Mouse (Mus musculus) erythroblast, embryonic 14.5 days (primary cell): ENCODE measurements around the gene Cnot6.

Experiments used
- GATA1 ChIP-seq: IDR thresholded peaks from 2 replicates; pipeline ENCODE4 v1.6.1; 2012; ENCODE audit warnings: low read length, inconsistent platforms, mixed read lengths
- TAL1 ChIP-seq: IDR thresholded peaks from 3 replicates; pipeline ENCODE4 v1.6.1; 2012; ENCODE audit warnings: low read length, inconsistent platforms, mixed read lengths

DNA sequence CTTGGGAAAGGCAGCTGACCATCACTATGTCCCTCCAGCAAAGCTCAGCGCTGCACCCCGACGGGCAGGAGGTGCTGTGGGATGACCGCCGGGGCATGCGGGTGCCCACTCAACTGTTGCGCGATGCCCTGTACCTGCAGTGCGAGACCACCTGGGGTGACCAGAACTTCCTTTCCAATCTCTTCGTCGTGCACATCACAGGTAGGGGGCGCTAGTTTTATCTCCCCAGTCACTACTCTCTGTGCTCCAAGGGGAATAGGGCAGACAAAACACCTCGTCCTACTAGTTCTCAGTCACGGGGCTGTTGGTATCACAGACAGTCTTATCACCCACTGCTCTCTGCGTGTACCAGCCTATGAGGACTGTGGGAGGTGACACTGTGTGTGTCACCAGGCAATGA, 86.7 kb downstream of the Cnot6 start:
- no peak for TF ChIP-seq TAL1
- no peak for TF ChIP-seq GATA1
